Comparison of ENCODE assay signal across 10 mouse cellular contexts in genomic region chr9:42326688-42327440, GRCm38 (mm10).
DNase-seq lines count a peak whose midpoint lies in the region; ATAC-seq and TF ChIP-seq lines count a peak whose summit lies in the region.
"Had no signal": no experiment of that assay in that cellular context is flagged by ENCODE, and none has a peak within 500 bp of the region (broad histone marks: within the 10 kb centered on the region; RNA-seq: fewer than 3 reads in every experiment).

No protein-coding gene starts in this region.

- in situ Hi-C loops in ES-E14 (cut with MboI; ENCODE audit: low sequenced_read_pairs in 2 of 2, unreplicated experiment in 2 of 2): loop anchor here in 1 of 2 experiments (25.0 kb wide), 1 partner anchor 610 kb away; the partner anchor contains the start of gene Grik4

- no peak for DNase-seq in ES-E14 (ENCODE audit: low read depth, low spot score)
- DNase-seq in cerebellum, adult 8-10 months: peak; percentile 33
- DNase-seq in heart, postnatal 10 days: peak; percentile 32 to 55
- peak; percentile 55 to 75 for DNase-seq in left cerebral cortex, postnatal 25 days (ENCODE audit: low spot score in 2 of 2)
- DNase-seq in spleen, postnatal 4 days (ENCODE audit: low spot score in 2 of 2): no peak

- TF ChIP-seq CTCF in intestine, postnatal 0 days (IDR thresholded peaks at IDR 0.05; ENCODE audit: low read depth): peak; percentile 75

- no peak for ATAC-seq in intestine, postnatal 0 days
- ATAC-seq in intestine, embryonic 15.5 days: no peak
- peak; percentile 61; the same call in 1 of the 2 replicates for ATAC-seq in neutrophil, adult 5-6 weeks (ENCODE audit: extremely low read depth, insufficient number of reproducible peaks, low FRiP score, poor library complexity, severe bottlenecking)

- H3K36me3 ChIP-seq in intestine, postnatal 0 days (ENCODE audit: control insufficient read depth, insufficient read depth): no peaks in the 10 kb centered on the region
- no peaks in the 10 kb centered on the region for H3K36me3 ChIP-seq in intestine, embryonic 15.5 days
- no peaks in the 10 kb centered on the region for H3K36me3 ChIP-seq in ES-E14 (ENCODE audit: control insufficient read depth, insufficient read depth, low read length, poor library complexity, severe bottlenecking)
- H3K36me3 ChIP-seq: embryonic facial prominence, embryonic 12.5 days; lung, embryonic 15.5 days had no signal

- H3K4me3 ChIP-seq in intestine, postnatal 0 days (ENCODE audit: low read depth, low read length): no peak overlapping the region
- H3K4me3 ChIP-seq in intestine, embryonic 15.5 days (replicated peaks): no peak overlapping the region
- no peak overlapping the region for H3K4me3 ChIP-seq in ES-E14 (ENCODE audit: insufficient read depth in 1 of 2, low read depth in 1 of 2, low read length in 2 of 2, poor library complexity in 1 of 2, severe bottlenecking in 1 of 2)
- H3K4me3 ChIP-seq: embryonic facial prominence, embryonic 12.5 days; lung, embryonic 15.5 days had no signal

- intact Hi-C loops in heart, postnatal 10 days (cut with DNase I): loop anchor here (1.0 to 10.0 kb wide), 5 partner anchors 225 to 617 kb away; partner anchors contain the start of gene Grik4
- intact Hi-C loops in left cerebral cortex, postnatal 25 days (cut with DNase I): loop anchor here (2.0 to 10.0 kb wide), 5 partner anchors 60 to 808 kb away; partner anchors contain the start of gene Grik4

- no peaks in the 10 kb centered on the region for H3K27me3 ChIP-seq in intestine, postnatal 0 days (replicated peaks; ENCODE audit: control insufficient read depth, insufficient read depth, low read length)
- H3K27me3 ChIP-seq in intestine, embryonic 15.5 days (replicated peaks): peaks cover 4% of the 10 kb centered on the region

- no peak overlapping the region for H3K9ac ChIP-seq in intestine, postnatal 0 days (ENCODE audit: low read depth, low read length)
- H3K9ac ChIP-seq in intestine, embryonic 15.5 days: no peak overlapping the region
- no peak overlapping the region for H3K9ac ChIP-seq in ES-E14 (ENCODE audit: insufficient read depth, low read depth, low read length, poor library complexity, severe bottlenecking)
- H3K9ac ChIP-seq: embryonic facial prominence, embryonic 12.5 days; lung, embryonic 15.5 days had no signal

- H3K4me1 ChIP-seq in intestine, postnatal 0 days (replicated peaks; ENCODE audit: control insufficient read depth, insufficient read depth, low read length): no peaks in the 10 kb centered on the region
- no peaks in the 10 kb centered on the region for H3K4me1 ChIP-seq in intestine, embryonic 15.5 days (replicated peaks)
- no peaks in the 10 kb centered on the region for H3K4me1 ChIP-seq in ES-E14 (ENCODE audit: control insufficient read depth in 2 of 2, insufficient read depth in 2 of 2, low read length in 2 of 2, poor library complexity in 1 of 2)
- H3K4me1 ChIP-seq: embryonic facial prominence, embryonic 12.5 days; lung, embryonic 15.5 days had no signal

- no peaks in the 10 kb centered on the region for H3K9me3 ChIP-seq in intestine, postnatal 0 days (ENCODE audit: control insufficient read depth)
- H3K9me3 ChIP-seq in intestine, embryonic 15.5 days: no peaks in the 10 kb centered on the region
- no peaks in the 10 kb centered on the region for H3K9me3 ChIP-seq in ES-E14 (ENCODE audit: control insufficient read depth, insufficient read depth, low read depth, low read length)
- H3K9me3 ChIP-seq: embryonic facial prominence, embryonic 12.5 days; lung, embryonic 15.5 days had no signal

- 29% methylated on average over 11 of the region's 11 CpGs for WGBS in intestine, postnatal 0 days
- WGBS in intestine, embryonic 15.5 days: 30% methylated on average over 11 of the region's 11 CpGs

- H3K4me2 ChIP-seq in intestine, postnatal 0 days (replicated peaks; ENCODE audit: low read depth): no peak overlapping the region
- H3K4me2 ChIP-seq in intestine, embryonic 15.5 days (replicated peaks): no peak overlapping the region
- H3K4me2 ChIP-seq: embryonic facial prominence, embryonic 12.5 days; lung, embryonic 15.5 days had no signal

- H3K27ac ChIP-seq in intestine, postnatal 0 days (ENCODE audit: low read depth, low read length): no peak overlapping the region
- H3K27ac ChIP-seq in intestine, embryonic 15.5 days: no peak overlapping the region
- no peak overlapping the region for H3K27ac ChIP-seq in ES-E14 (ENCODE audit: insufficient read depth, low read depth, low read length, poor library complexity, severe bottlenecking)
- H3K27ac ChIP-seq: embryonic facial prominence, embryonic 12.5 days; lung, embryonic 15.5 days had no signal

TF ChIP-seq in ES-E14, 5 proteins besides CTCF, POLR2A, EP300 and RAD21:
- TF ChIP-seq HCFC1 (IDR thresholded peaks at IDR 0.05; ENCODE audit: borderline replicate concordance, insufficient read depth, low read length) (no peak), ZC3H11A (IDR thresholded peaks at IDR 0.05; ENCODE audit: borderline replicate concordance, low read depth, low read length) (peak; percentile 73)

Comparison
In these comparisons a context has a peak if more than half of its experiments do, and no peak if none do; other contexts are left out.
1. DNase-seq: peak in cerebellum, adult 8-10 months (single experiment), heart, postnatal 10 days (2 of 2) and left cerebral cortex, postnatal 25 days (2 of 2); none in ES-E14 (single experiment) and spleen, postnatal 4 days (0 of 2).